Mouse (Mus musculus) embryonic facial prominence, embryonic 10.5 days (tissue): ENCODE measurements at regions not wholly inside any gene's neighbourhood (a gene's known extent, or its start where the extent isn't known, plus 50 kb on each side); places are given as distances from the start of the nearest gene placed in this dataset.

Experiments used
- DNase-seq: peaks from one replicate; pipeline ENCODE4 v3.0.0-alpha.2; 2017; ENCODE audit warnings: low spot score
- H3K27ac ChIP-seq: fragments of 300-500 bp; sonication (generic); replicated peaks from 2 replicates; pipeline ENCODE4 v1.5.1; 2016; ENCODE audit warnings: mild to moderate bottlenecking
- H3K27me3 ChIP-seq: fragments of 300-500 bp; sonication (generic); replicated peaks from 2 replicates; pipeline ENCODE4 v1.6.1; 2016; ENCODE audit warnings: low read depth, mild to moderate bottlenecking; ENCODE audit not compliant: poor library complexity, severe bottlenecking
- H3K36me3 ChIP-seq: fragments of 300-500 bp; sonication (generic); replicated peaks from 2 replicates; pipeline ENCODE4 v1.6.1; 2016; ENCODE audit warnings: mild to moderate bottlenecking, moderate library complexity
- H3K4me1 ChIP-seq: fragments of 300-500 bp; sonication (generic); 2 replicates; pipeline ENCODE4 v1.6.1; 2016
- H3K4me3 ChIP-seq: fragments of 300-500 bp; sonication (generic); 2 replicates; pipeline ENCODE4 v1.5.1; 2016; ENCODE audit warnings: mild to moderate bottlenecking, moderate library complexity
- H3K9me3 ChIP-seq: fragments of 300-500 bp; sonication (generic); 2 replicates; pipeline ENCODE4 v1.6.1; 2016; ENCODE audit warnings: mild to moderate bottlenecking
- WGBS: fragments of 180-500 bp; shearing (Covaris S2); methylation state at CpG from one replicate; pipeline ENCODE4 v1.1.7; 2016; 5-methylcytosine and 5-hydroxymethylcytosine counted together

GRCm38 (mm10) chr3:66646251-66646650, 334.9 kb upstream of the Rsrc1 start:
- Histone ChIP-seq H3K4me3 (no peak overlapping the region), H3K27ac (0 out of 2 replicates have a peak overlapping the region, but pooled peaks have one; percentile 14), H3K4me1 (peaks cover 19% of the 10 kb centered on the region), H3K36me3 (no peaks in the 10 kb centered on the region), H3K9me3 (no peaks in the 10 kb centered on the region), H3K27me3 (no peaks in the 10 kb centered on the region)
- WGBS = 43% methylated on average over 4 of the region's 4 CpGs
- DNase-seq = no peak

DNA sequence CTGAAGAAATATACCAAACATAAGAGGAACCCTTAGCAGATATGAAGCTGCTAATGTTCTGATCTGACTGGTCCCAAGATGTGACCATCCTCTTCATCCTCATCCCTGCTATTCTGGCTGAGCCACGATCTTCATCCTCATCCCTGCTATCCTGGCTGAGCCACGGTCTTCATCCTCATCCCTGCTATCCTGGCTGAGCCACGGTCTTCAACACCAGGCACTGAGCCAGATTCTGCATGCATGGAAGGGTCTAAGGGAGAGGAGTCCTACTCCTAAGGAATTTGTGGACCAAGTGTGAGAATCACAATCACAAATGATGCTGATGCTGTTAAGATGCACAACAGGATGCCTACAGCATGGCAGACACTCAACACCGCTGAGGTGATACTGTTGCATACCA, 331.9 kb upstream of the Rsrc1 start:
- WGBS = 92% methylated on average over 4 of the region's 4 CpGs

DNA sequence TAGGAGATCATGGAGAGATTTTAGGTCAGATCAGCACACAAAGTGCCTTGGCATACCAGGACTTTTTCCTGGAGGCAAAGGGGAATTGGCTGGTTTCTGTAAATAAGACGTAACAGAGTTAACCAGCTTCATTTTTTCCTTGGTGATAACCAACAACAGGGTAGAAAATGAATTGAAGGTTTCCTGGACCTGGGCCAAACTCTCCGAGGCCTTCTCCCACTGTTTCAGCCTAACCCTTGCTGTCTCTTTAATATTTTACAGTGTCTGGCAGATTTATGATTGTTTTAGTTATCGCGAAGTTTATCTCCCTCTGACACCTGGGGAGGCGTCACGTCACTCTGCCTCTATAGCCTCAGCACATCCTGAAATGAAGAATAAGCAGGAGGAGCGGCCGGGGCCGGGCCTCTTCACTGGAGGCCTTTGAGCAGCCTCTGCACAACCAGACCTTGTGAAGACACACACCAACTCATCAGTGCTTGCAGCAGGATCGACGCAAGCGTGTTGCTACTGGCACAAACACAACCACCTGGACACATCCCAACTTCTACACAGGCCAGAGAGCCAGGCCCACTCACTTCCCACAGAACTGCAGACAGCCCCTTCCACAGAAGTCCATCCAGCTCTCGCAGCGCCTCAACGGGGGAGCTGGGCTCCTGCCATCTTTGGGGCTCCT, 331.0 kb upstream of the Rsrc1 start:
- H3K4me1 ChIP-seq = peaks cover 19% of the 10 kb centered on the region
- H3K36me3 ChIP-seq = no peaks in the 10 kb centered on the region
- no peak overlapping the region for H3K4me3 ChIP-seq
- DNase-seq = peak; percentile 8
- H3K27me3 ChIP-seq = no peaks in the 10 kb centered on the region
- WGBS = 92% methylated on average over 15 of the region's 15 CpGs
- no peaks in the 10 kb centered on the region for H3K9me3 ChIP-seq
- H3K27ac ChIP-seq = peak overlapping the region; percentile 19; the same call in 1 of the 2 replicates

More for the DNA sequence above, 331.9 kb upstream of the Rsrc1 start:
- Histone ChIP-seq H3K9me3 (no peaks in the 10 kb centered on the region), H3K4me3 (no peak overlapping the region), H3K4me1 (peaks cover 19% of the 10 kb centered on the region), H3K27ac (no peak overlapping the region), H3K36me3 (no peaks in the 10 kb centered on the region), H3K27me3 (no peaks in the 10 kb centered on the region)
- DNase-seq = no peak

DNA sequence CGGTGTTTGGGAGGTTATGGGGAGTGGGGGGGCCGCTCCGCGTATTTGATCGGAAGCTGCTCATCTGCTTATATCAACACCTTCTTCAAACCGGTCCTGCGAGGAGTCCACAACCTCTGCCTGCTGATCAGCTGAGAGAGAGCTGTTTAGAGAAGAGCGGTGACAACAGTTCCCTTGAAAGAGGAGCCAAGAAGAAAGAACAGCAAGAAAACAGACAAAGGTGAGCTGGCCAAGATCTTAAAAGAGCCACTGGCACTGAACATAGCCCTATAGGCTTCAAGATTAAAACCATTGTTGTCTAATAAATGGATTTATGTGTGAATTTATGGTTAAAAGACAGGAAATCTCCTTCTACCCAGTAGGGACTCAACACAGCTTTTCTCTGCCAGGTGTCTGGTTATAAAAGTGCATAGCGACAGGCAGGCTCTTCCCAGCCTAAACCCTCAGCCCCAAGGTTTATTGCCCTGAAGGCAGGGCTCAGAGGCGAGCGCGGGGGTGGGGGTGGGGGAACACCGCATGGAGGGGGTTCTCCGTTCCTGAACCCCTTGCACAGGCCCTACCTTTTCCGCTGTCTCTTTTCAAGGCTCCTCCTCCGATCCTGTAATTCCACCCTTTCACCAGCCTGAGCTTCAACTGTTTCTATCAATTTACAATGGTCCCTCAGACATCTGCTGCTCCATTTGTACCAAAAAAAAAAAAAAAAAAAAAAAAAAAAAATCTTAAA, 330.3 kb upstream of the Rsrc1 start:
- Histone ChIP-seq H3K27ac (peak overlapping the region; percentile 19; the same call in 1 of the 2 replicates), H3K27me3 (no peaks in the 10 kb centered on the region), H3K36me3 (no peaks in the 10 kb centered on the region), H3K4me1 (peaks cover 15% of the 10 kb centered on the region), H3K4me3 (no peak overlapping the region), H3K9me3 (no peaks in the 10 kb centered on the region)
- WGBS = 57% methylated on average over 16 of the region's 16 CpGs
- DNase-seq = peak; percentile 13

- H3K9me3 ChIP-seq = no peaks in the 10 kb centered on the region
- no peak for DNase-seq
- no peak overlapping the region; the same call in 1 of the 2 replicates for H3K27ac ChIP-seq
- H3K36me3 ChIP-seq = no peaks in the 10 kb centered on the region
- peaks cover 9% of the 10 kb centered on the region for H3K4me1 ChIP-seq
- no peak overlapping the region for H3K4me3 ChIP-seq
- H3K27me3 ChIP-seq = no peaks in the 10 kb centered on the region
- WGBS = 86% methylated on average over 7 of the region's 7 CpGs
Measured at GRCm38 (mm10) chr3:66652139-66652846, 328.9 kb upstream of the Rsrc1 start.

DNA sequence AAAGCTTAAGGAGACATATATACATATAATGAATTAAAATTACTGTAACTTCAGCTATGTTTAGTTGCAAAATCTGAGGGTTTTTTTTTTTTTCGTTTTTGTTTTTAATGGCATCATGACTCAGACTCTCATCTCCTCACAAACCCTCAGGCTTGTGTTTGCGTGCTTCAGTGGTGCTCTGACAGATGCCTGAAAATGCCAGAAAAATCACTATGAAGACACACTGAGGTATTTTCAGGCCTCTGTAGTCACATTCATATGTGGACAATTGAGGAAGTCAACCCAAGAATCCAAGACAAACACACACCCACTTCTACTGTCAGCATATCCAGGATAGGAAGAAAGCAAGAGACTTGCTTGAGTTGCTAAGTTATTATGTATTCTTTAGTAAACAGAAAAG, 327.2 kb upstream of the Rsrc1 start:
- no peak overlapping the region for H3K4me3 ChIP-seq
- no peaks in the 10 kb centered on the region for H3K9me3 ChIP-seq
- H3K36me3 ChIP-seq = no peaks in the 10 kb centered on the region
- no peaks in the 10 kb centered on the region for H3K27me3 ChIP-seq
- H3K27ac ChIP-seq = no peak overlapping the region
- H3K4me1 ChIP-seq = peaks cover 9% of the 10 kb centered on the region
- 85% methylated on average over 2 of the region's 2 CpGs for WGBS
- no peak for DNase-seq

- H3K27me3 ChIP-seq = no peaks in the 10 kb centered on the region
- no peaks in the 10 kb centered on the region for H3K9me3 ChIP-seq
- no peak overlapping the region for H3K27ac ChIP-seq
- H3K4me1 ChIP-seq = peaks cover 9% of the 10 kb centered on the region
- no peak overlapping the region for H3K4me3 ChIP-seq
- DNase-seq = no peak
- WGBS = 74% methylated on average over 1 of the region's 1 CpGs
- no peaks in the 10 kb centered on the region for H3K36me3 ChIP-seq
Measured at GRCm38 (mm10) chr3:66654860-66655259, 326.3 kb upstream of the Rsrc1 start.

GRCm38 (mm10) chr3:66656458-66656857, 324.7 kb upstream of the Rsrc1 start:
- WGBS = 91% methylated on average over 5 of the region's 5 CpGs
- DNase-seq = no peak
- no peaks in the 10 kb centered on the region for H3K36me3 ChIP-seq
- peaks cover 14% of the 10 kb centered on the region for H3K4me1 ChIP-seq
- no peaks in the 10 kb centered on the region for H3K9me3 ChIP-seq
- H3K27ac ChIP-seq = no peak overlapping the region
- no peaks in the 10 kb centered on the region for H3K27me3 ChIP-seq
- no peak overlapping the region for H3K4me3 ChIP-seq

GRCm38 (mm10) chr3:66660555-66660954, 320.6 kb upstream of the Rsrc1 start:
- H3K27ac ChIP-seq = no peak overlapping the region
- no peak overlapping the region for H3K4me3 ChIP-seq
- H3K27me3 ChIP-seq = no peaks in the 10 kb centered on the region
- H3K4me1 ChIP-seq = peaks cover 33% of the 10 kb centered on the region
- no peaks in the 10 kb centered on the region for H3K9me3 ChIP-seq
- H3K36me3 ChIP-seq = no peaks in the 10 kb centered on the region
- WGBS = 43% methylated on average over 5 of the region's 5 CpGs
- no peak for DNase-seq

DNA sequence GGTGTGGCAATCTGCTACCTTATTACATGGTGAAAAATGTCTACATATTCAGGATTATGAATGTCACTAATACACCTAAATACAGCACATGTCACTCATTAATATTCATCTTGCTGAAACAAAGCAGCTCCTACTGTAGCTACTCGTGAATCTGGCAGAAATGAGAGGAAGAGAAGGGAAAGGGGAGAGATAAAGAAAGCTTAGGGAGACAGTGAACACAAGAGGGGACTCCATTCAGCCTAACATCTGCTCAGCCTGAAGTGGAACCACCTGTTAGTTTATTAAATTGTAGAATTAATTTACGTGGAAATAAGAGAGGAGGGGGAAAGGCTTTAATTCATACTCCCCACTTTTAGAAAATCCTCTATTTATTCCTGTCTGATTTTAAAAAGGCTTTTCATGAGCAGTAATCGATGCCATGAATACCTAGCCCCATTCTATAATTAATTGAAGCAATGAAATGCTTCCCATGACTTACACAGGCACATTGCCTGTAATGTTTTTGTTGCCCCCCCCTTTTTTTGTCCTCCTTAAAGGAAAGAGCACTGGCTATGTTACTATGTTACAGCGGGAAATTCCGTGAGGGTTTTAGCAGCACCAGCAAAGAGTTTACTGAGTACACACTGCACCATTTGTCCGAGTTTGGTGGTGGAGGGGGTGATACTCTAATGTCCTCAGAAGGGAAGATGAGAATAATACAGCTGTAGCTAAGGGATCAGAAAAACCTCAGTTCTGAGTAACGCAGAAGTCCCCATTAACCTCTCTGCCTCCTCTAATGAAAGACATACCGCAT, 319.2 kb upstream of the Rsrc1 start:
- 57% methylated on average over 8 of the region's 8 CpGs for WGBS
- Histone ChIP-seq H3K36me3 (no peaks in the 10 kb centered on the region), H3K9me3 (no peaks in the 10 kb centered on the region), H3K27me3 (no peaks in the 10 kb centered on the region), H3K27ac (no peak overlapping the region), H3K4me3 (no peak overlapping the region), H3K4me1 (peaks cover 33% of the 10 kb centered on the region)
- DNase-seq = peak; percentile 17

DNA sequence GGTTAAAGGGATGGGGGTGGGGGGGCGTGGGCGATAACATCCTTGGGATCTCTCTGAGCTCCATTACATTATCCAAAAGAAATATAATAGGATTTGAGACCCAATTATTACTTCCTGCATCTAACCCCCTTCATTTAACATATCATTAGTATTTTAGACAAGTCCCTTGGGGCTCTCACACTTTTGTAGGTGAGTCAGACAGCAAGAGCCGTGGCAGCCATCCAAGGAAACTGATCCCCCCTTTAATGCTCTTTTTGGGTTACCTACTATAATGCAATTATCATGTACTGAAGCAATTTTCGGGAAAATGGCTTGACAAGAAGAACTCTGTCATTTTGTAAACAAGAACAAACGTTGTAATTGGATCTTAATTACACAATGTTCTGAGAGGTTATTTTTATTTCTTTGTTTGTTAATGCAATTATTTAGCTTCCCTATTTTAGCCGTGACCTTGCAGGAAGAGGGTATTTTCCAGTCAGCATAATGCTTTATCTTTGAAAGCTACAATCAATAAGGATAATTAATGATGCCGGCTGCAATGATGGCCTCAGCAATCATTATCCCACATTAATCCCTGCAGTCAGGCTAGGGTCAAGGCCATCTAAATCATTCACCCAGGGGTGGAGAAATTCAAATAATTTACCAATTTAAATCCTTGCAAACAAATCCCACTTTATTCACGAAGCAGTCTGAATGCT, 297.5 kb upstream of the Rsrc1 start:
- Histone ChIP-seq H3K4me3 (no peak overlapping the region), H3K36me3 (no peaks in the 10 kb centered on the region), H3K9me3 (no peaks in the 10 kb centered on the region), H3K27me3 (no peaks in the 10 kb centered on the region), H3K27ac (no peak overlapping the region), H3K4me1 (peaks cover 12% of the 10 kb centered on the region)
- WGBS = 59% methylated on average over 8 of the region's 8 CpGs
- DNase-seq = no peak
